Mouse (Mus musculus): ENCODE data around the gene Wsb2. TPM values are rescaled to one million over a fixed set of nuclear protein-coding genes. Genes with fewer than 3 reads are reported as not detected.
"Not testable (repeated sequence)": the region's sequence is repeated elsewhere in the genome, so short reads cannot be mapped to it uniquely, and the experiment has no call there.

Gene Wsb2
- polyA plus RNA-seq, 1 experiment from 2014 or later: 242 TPM

DNA sequence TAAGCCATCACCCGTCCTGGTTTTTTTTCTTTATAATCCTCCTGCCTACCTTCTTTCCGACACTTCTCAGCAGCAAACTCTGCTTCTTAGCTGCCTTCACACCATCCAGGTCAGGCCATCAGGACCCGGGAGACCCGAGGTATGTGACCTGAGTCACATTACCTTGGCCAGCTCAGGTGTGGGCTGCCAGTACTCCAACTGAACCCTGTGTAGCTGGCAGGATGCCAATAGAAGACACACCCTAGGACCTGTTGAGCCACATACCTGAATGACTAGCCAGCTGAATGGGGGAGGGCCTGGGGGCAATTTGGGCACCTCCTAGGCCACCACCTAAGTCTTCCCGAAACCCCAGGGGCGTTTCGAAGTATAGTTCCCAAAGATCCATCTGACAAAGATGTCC, 26.6 kb upstream of the Wsb2 start:
- no peak overlapping the region for H3K27ac ChIP-seq (replicated peaks; ENCODE audit: low read depth, low read length)
- H3K27me3 ChIP-seq (ENCODE audit: control insufficient read depth, insufficient read depth, low read length): no peaks in the 10 kb centered on the region
- H3K4me1 ChIP-seq (ENCODE audit: control insufficient read depth, insufficient read depth, low read length): no peaks in the 10 kb centered on the region
- no peak overlapping the region for H3K4me2 ChIP-seq (ENCODE audit: low read length)
- DNase-seq (no peak), ATAC-seq (ENCODE audit: low FRiP score, low TSS enrichment) (no peak)
- no peak overlapping the region for H3K4me3 ChIP-seq (replicated peaks; ENCODE audit: low read depth, low read length)
- H3K9me3 ChIP-seq (ENCODE audit: control insufficient read depth, low read length): no peaks in the 10 kb centered on the region
- no peak overlapping the region for H3K9ac ChIP-seq (replicated peaks; ENCODE audit: low read length)
- no peaks in the 10 kb centered on the region for H3K36me3 ChIP-seq (ENCODE audit: control insufficient read depth, insufficient read depth, low read length)
- 89% methylated on average over 7 of the region's 7 CpGs for WGBS

DNA sequence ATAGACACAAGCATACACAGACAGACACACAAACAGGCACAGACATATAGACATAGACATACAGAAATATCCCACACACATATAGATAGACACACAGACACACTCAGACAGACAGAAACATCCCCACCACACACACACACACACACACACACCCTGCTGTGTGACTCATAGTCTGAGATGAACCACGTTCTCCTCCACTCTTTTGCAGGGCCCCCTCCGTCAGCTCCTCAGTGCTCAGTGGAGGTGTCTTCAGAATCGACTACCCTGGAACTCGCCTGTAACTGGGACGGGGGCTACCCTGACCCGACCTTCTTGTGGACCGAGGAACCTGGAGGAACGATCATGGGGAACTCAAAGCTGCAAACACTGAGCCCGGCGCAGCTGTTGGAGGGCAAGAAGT, 19.1 kb upstream of the Wsb2 start:
- ATAC-seq (ENCODE audit: low FRiP score, low TSS enrichment) (no peak), DNase-seq (no peak)
- WGBS: 88% methylated on average over 10 of the region's 10 CpGs
- Histone ChIP-seq H3K9ac (replicated peaks; ENCODE audit: low read length) (no peak overlapping the region), H3K4me1 (ENCODE audit: control insufficient read depth, insufficient read depth, low read length) (no peaks in the 10 kb centered on the region), H3K9me3 (ENCODE audit: control insufficient read depth, low read length) (no peaks in the 10 kb centered on the region), H3K4me3 (replicated peaks; ENCODE audit: low read depth, low read length) (no peak overlapping the region), H3K27me3 (ENCODE audit: control insufficient read depth, insufficient read depth, low read length) (no peaks in the 10 kb centered on the region), H3K27ac (replicated peaks; ENCODE audit: low read depth, low read length) (no peak overlapping the region), H3K4me2 (ENCODE audit: low read length) (no peak overlapping the region), H3K36me3 (ENCODE audit: control insufficient read depth, insufficient read depth, low read length) (no peaks in the 10 kb centered on the region)

DNA sequence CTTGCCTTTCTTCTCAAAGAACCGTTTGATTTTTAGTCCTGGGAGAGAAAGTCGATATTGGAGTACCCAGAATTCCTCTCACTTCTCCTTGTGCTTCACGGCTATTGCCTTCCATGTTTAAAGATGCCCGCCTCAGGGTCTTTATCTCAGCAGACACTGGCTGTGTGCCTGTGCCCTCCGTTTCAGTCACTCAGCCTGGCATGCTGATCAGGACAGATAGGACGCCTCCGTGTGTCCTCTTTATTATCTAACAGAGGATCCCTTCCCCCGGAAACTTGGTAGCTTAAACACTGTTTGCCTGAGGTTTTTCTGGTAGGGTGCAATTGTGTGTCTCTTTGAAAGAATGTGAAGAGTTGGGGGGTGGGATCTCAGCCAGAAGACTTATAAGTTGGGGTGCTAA, 18.6 kb upstream of the Wsb2 start:
- H3K9me3 ChIP-seq (ENCODE audit: control insufficient read depth, low read length): no peaks in the 10 kb centered on the region
- H3K27ac ChIP-seq (replicated peaks; ENCODE audit: low read depth, low read length): no peak overlapping the region
- DNase-seq (no peak), ATAC-seq (ENCODE audit: low FRiP score, low TSS enrichment) (no peak)
- H3K4me3 ChIP-seq (replicated peaks; ENCODE audit: low read depth, low read length): no peak overlapping the region
- H3K4me1 ChIP-seq (ENCODE audit: control insufficient read depth, insufficient read depth, low read length): no peaks in the 10 kb centered on the region
- H3K9ac ChIP-seq (replicated peaks; ENCODE audit: low read length): no peak overlapping the region
- no peaks in the 10 kb centered on the region for H3K27me3 ChIP-seq (ENCODE audit: control insufficient read depth, insufficient read depth, low read length)
- 86% methylated on average over 8 of the region's 8 CpGs for WGBS
- no peaks in the 10 kb centered on the region for H3K36me3 ChIP-seq (ENCODE audit: control insufficient read depth, insufficient read depth, low read length)
- H3K4me2 ChIP-seq (ENCODE audit: low read length): no peak overlapping the region

DNA sequence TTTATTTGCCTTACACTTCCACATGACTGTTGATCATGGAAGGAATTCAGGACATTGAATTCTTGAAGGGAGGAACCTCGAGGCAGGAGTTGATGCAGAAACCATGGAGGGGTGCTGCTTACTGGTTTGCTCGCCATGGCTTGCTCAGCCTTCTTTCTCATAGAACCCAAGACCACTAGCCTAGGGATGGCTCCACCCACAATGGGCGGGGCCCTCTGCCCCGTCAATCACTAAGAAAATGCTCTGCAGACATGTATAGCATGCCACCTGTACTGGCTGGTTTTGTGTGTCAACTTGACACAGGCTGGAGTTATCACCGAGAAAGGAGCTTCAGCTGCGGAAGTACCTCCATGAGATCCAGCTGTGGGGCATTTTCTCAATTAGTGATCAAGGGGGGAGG, 17.0 kb upstream of the Wsb2 start:
- Histone ChIP-seq H3K4me3 (replicated peaks; ENCODE audit: low read depth, low read length) (no peak overlapping the region), H3K9me3 (ENCODE audit: control insufficient read depth, low read length) (no peaks in the 10 kb centered on the region), H3K36me3 (ENCODE audit: control insufficient read depth, insufficient read depth, low read length) (no peaks in the 10 kb centered on the region), H3K4me1 (ENCODE audit: control insufficient read depth, insufficient read depth, low read length) (no peaks in the 10 kb centered on the region), H3K9ac (replicated peaks; ENCODE audit: low read length) (no peak overlapping the region), H3K27me3 (ENCODE audit: control insufficient read depth, insufficient read depth, low read length) (no peaks in the 10 kb centered on the region), H3K4me2 (ENCODE audit: low read length) (no peak overlapping the region), H3K27ac (replicated peaks; ENCODE audit: low read depth, low read length) (no peak overlapping the region)
- DNase-seq (no peak), ATAC-seq (ENCODE audit: low FRiP score, low TSS enrichment) (no peak)
- 86% methylated on average over 6 of the region's 6 CpGs for WGBS

DNA sequence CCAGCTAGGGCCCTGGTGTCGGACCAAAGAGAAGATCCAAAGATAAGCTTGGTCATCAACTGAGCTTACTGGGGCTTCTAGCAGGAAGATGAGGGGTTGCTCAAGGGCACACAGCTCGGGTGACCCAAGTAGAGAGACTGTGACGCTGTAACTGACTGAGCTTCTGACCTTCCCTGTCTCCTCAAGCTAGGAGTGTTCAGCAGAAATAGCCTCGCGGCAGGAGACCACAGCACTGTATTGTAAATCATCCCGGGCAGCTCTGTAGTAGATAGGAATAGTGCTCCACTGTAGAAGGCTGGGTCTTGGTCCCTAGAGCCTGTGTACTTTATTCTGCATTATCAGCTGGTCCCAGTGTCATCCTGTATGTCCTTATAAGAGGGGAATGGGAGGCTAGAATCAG, 15.2 kb upstream of the Wsb2 start:
- no peaks in the 10 kb centered on the region for H3K9me3 ChIP-seq (ENCODE audit: control insufficient read depth, low read length)
- H3K27me3 ChIP-seq (ENCODE audit: control insufficient read depth, insufficient read depth, low read length): no peaks in the 10 kb centered on the region
- H3K27ac ChIP-seq (replicated peaks; ENCODE audit: low read depth, low read length): no peak overlapping the region
- no peak overlapping the region for H3K4me2 ChIP-seq (ENCODE audit: low read length)
- no peak overlapping the region for H3K9ac ChIP-seq (replicated peaks; ENCODE audit: low read length)
- no peak overlapping the region for H3K4me3 ChIP-seq (replicated peaks; ENCODE audit: low read depth, low read length)
- DNase-seq (no peak), ATAC-seq (ENCODE audit: low FRiP score, low TSS enrichment) (no peak)
- WGBS: 85% methylated on average over 6 of the region's 6 CpGs
- H3K36me3 ChIP-seq (ENCODE audit: control insufficient read depth, insufficient read depth, low read length): no peaks in the 10 kb centered on the region
- no peaks in the 10 kb centered on the region for H3K4me1 ChIP-seq (ENCODE audit: control insufficient read depth, insufficient read depth, low read length)

DNA sequence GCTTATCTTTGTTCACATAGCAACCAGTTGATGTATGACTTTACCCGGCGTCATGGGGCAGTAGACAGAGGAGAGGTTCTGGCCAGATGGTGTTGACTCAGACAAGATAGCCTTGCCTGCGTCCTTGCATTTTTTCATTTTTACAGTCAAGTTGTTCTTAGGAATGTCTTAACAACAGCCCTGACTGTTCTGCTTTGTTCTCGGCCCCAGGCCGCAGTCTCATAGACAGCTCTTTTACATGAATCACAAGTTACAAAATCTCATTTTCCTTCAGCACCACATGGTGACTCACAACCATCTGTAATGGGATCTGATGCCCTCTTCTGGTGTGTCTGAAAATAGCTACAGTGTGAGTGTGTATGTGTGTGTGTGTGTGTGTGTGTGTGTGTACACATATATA, 12.6 kb upstream of the Wsb2 start:
- WGBS: 93% methylated on average over 5 of the region's 5 CpGs
- H3K27me3 ChIP-seq (ENCODE audit: control insufficient read depth, insufficient read depth, low read length); H3K4me1 ChIP-seq (ENCODE audit: control insufficient read depth, insufficient read depth, low read length); DNase-seq; H3K9me3 ChIP-seq (ENCODE audit: control insufficient read depth, low read length); H3K4me2 ChIP-seq (ENCODE audit: low read length); H3K4me3 ChIP-seq (replicated peaks; ENCODE audit: low read depth, low read length); H3K27ac ChIP-seq (replicated peaks; ENCODE audit: low read depth, low read length); H3K36me3 ChIP-seq (ENCODE audit: control insufficient read depth, insufficient read depth, low read length); H3K9ac ChIP-seq (replicated peaks; ENCODE audit: low read length); ATAC-seq (ENCODE audit: low FRiP score, low TSS enrichment): not testable (repeated sequence)

DNA sequence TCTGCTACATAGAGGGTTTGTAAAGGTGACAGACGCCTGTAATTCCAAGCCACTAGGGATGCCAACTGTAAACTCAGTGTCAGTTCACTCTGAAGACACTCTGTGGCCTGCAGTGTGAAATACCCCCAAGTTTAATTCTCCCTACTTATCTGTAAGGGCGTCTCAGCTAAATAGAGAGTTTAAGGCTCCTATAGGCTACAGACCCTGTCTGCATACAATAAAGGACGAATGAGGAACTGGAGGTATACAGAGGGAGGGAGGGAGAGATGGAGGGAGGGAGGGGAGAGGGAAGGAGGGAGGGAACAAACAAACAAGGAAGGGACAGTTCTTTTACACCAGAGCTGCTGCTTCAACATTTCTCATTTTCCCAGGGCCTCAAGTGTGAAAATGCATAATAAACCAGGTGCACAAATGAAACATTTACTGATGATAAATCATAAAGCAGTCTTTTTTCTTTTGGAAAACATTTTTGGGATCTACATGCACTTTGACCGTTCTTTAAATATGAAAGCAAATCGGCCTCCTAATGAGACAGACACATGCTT, 11.6 kb upstream of the Wsb2 start:
- Histone ChIP-seq H3K9ac (replicated peaks; ENCODE audit: low read length) (no peak overlapping the region), H3K4me2 (ENCODE audit: low read length) (no peak overlapping the region), H3K4me1 (ENCODE audit: control insufficient read depth, insufficient read depth, low read length) (no peaks in the 10 kb centered on the region), H3K36me3 (ENCODE audit: control insufficient read depth, insufficient read depth, low read length) (no peaks in the 10 kb centered on the region), H3K27ac (replicated peaks; ENCODE audit: low read depth, low read length) (no peak overlapping the region), H3K4me3 (replicated peaks; ENCODE audit: low read depth, low read length) (no peak overlapping the region), H3K27me3 (ENCODE audit: control insufficient read depth, insufficient read depth, low read length) (no peaks in the 10 kb centered on the region), H3K9me3 (ENCODE audit: control insufficient read depth, low read length) (no peaks in the 10 kb centered on the region)
- WGBS: 82% methylated on average over 5 of the region's 5 CpGs
- ATAC-seq (ENCODE audit: low FRiP score, low TSS enrichment) (no peak), DNase-seq (no peak)

DNA sequence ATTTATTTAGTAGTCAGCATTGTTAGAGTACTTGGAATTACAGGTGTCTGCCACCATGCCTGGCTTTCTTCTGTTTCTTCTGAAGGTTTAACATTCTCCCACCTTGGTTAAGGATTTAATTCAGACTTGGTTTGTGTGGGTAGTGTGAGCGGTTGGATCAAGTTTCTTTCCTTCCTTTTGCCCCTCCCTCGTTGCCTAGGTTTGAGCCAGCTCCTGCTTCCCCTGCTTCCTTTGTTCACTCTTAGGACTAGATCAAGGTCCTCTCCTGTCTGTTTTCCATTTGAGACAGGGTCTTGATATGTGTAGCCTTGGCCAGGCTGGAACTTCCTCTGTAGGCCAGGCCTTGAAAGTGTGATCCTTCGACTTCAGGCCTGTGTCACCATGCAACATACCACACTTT, 10.8 kb upstream of the Wsb2 start:
- Histone ChIP-seq H3K27ac (replicated peaks; ENCODE audit: low read depth, low read length) (no peak overlapping the region), H3K4me3 (replicated peaks; ENCODE audit: low read depth, low read length) (no peak overlapping the region), H3K27me3 (ENCODE audit: control insufficient read depth, insufficient read depth, low read length) (no peaks in the 10 kb centered on the region), H3K4me2 (ENCODE audit: low read length) (no peak overlapping the region), H3K9ac (replicated peaks; ENCODE audit: low read length) (no peak overlapping the region), H3K4me1 (ENCODE audit: control insufficient read depth, insufficient read depth, low read length) (no peaks in the 10 kb centered on the region), H3K9me3 (ENCODE audit: control insufficient read depth, low read length) (no peaks in the 10 kb centered on the region), H3K36me3 (ENCODE audit: control insufficient read depth, insufficient read depth, low read length) (no peaks in the 10 kb centered on the region)
- 61% methylated on average over 3 of the region's 3 CpGs for WGBS
- ATAC-seq (ENCODE audit: low FRiP score, low TSS enrichment) (no peak), DNase-seq (no peak)

DNA sequence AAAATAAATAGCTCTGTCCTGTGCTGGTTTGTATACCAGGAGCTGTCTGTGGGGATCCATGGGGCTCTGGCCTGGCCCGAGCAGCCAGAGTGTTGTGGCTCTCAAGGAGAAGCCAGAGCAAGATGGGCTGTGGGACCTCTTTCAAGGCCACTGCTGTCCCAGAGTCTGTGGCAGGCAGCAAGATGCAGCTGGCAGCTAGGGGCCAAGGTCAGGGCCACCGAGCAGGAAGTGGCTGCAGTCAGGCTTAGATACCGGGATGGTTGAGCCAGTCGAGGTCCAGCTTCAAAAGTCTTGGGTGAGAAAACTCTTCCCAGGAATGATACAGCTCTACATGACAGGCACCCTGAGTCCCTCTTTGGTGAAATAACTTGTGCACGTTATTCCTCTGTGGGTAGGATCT, 10.1 kb upstream of the Wsb2 start:
- Histone ChIP-seq H3K27me3 (ENCODE audit: control insufficient read depth, insufficient read depth, low read length) (no peaks in the 10 kb centered on the region), H3K27ac (replicated peaks; ENCODE audit: low read depth, low read length) (no peak overlapping the region), H3K36me3 (ENCODE audit: control insufficient read depth, insufficient read depth, low read length) (no peaks in the 10 kb centered on the region), H3K9me3 (ENCODE audit: control insufficient read depth, low read length) (no peaks in the 10 kb centered on the region), H3K4me3 (replicated peaks; ENCODE audit: low read depth, low read length) (no peak overlapping the region), H3K4me1 (ENCODE audit: control insufficient read depth, insufficient read depth, low read length) (no peaks in the 10 kb centered on the region), H3K9ac (replicated peaks; ENCODE audit: low read length) (no peak overlapping the region), H3K4me2 (ENCODE audit: low read length) (no peak overlapping the region)
- ATAC-seq (ENCODE audit: low FRiP score, low TSS enrichment): no peak
- 88% methylated on average over 5 of the region's 5 CpGs for WGBS
- no peak for DNase-seq

Measured in midbrain, embryonic 14.5 days (tissue).